Mouse (Mus musculus) bone marrow, adult 2 months (tissue): ENCODE data around the gene Dnmbp.

ENCODE experiments used
- CTCF ChIP-seq: fragments of 200-500 bp; IDR thresholded peaks from 2 replicates; pipeline ENCODE4 v1.5.1; 2011; ENCODE audit warnings: low read length, control low read depth; ENCODE audit not compliant: control insufficient read depth, insufficient read depth
- POLR2A ChIP-seq: fragments of 200-500 bp; IDR thresholded peaks from 2 replicates; pipeline ENCODE4 v1.6.1; 2011; ENCODE audit warnings: low read depth, mild to moderate bottlenecking, control low read depth, low read length, borderline replicate concordance; ENCODE audit not compliant: control insufficient read depth

- TF ChIP-seq POLR2A = no peak
- TF ChIP-seq CTCF = no peak
Measured at GRCm38 (mm10) chr19:43894070-43894469, 45.9 kb downstream of the Dnmbp start.
